Mouse (Mus musculus) small intestine, adult 2 months (tissue): Measurements from ENCODE around the gene Cited4.

Source experiments
- CTCF ChIP-seq: fragments of 200-500 bp; IDR thresholded peaks from 2 replicates; pipeline ENCODE4 v1.5.1; 2012; ENCODE audit warnings: low read depth, mild to moderate bottlenecking, control low read depth, inconsistent platforms, low read length, moderate library complexity, mixed read lengths; ENCODE audit not compliant: insufficient replicate concordance, insufficient read length; ENCODE audit errors: extremely low read depth
- POLR2A ChIP-seq: fragments of 200-500 bp; IDR thresholded peaks from 2 replicates; pipeline ENCODE4 v1.6.1; 2012; ENCODE audit warnings: low read depth, mild to moderate bottlenecking, control low read depth, inconsistent platforms, low read length, moderate library complexity

- TF ChIP-seq CTCF: no peak
- TF ChIP-seq POLR2A: no peak; the same call in none of the 2 replicates
Observed at GRCm38 (mm10) chr4:120667555-120667954, 1.2 kb downstream of the Cited4 start.
